Mouse (Mus musculus) limb, embryonic 14.5 days (tissue): ENCODE results near the gene Izumo3. TPM values are rescaled to one million over a fixed set of nuclear protein-coding genes. Genes with fewer than 3 reads are reported as not detected.
"Not testable (repeated sequence)": the region's sequence is repeated elsewhere in the genome, so short reads cannot be mapped to it uniquely, and the experiment has no call there.

Source experiments
- ATAC-seq: fragments of 200-750 bp; cut with Nextera tagmentation; 2 replicates; pipeline ENCODE4 v1.8.0; 2017; ENCODE audit warnings: low read depth, moderate number of reproducible peaks, moderate TSS enrichment; ENCODE audit not compliant: low FRiP score
- DNase-seq: peaks from one replicate; pipeline ENCODE4 v3.0.0-alpha.2; 2015; ENCODE audit warnings: low spot score
- H3K27ac ChIP-seq: fragments of 300-500 bp; sonication (generic); replicated peaks from 2 replicates; pipeline ENCODE4 v1.5.1; 2014; ENCODE audit warnings: low read depth, mild to moderate bottlenecking, low read length, moderate library complexity, mixed read lengths
- H3K27me3 ChIP-seq: fragments of 300-500 bp; sonication (generic); 2 replicates; pipeline ENCODE4 v1.6.1; 2014; ENCODE audit warnings: low read length, mixed read lengths; ENCODE audit not compliant: control insufficient read depth, insufficient read depth
- H3K36me3 ChIP-seq: fragments of 300-500 bp; sonication (generic); 2 replicates; pipeline ENCODE4 v1.6.1; 2014; ENCODE audit warnings: mild to moderate bottlenecking, low read length, moderate library complexity, mixed read lengths; ENCODE audit not compliant: control insufficient read depth, insufficient read depth
- H3K4me1 ChIP-seq: fragments of 300-500 bp; sonication (generic); 2 replicates; pipeline ENCODE4 v1.6.1; 2014; ENCODE audit warnings: antibody characterized with exemption, low read length, mixed read lengths; ENCODE audit not compliant: control insufficient read depth, insufficient read depth
- H3K4me2 ChIP-seq: fragments of 300-500 bp; sonication (generic); replicated peaks from 2 replicates; pipeline ENCODE4 v1.6.1; 2014; ENCODE audit warnings: low read depth, mild to moderate bottlenecking, low read length, moderate library complexity; ENCODE audit not compliant: severe bottlenecking
- H3K4me3 ChIP-seq: fragments of 300-500 bp; sonication (generic); replicated peaks from 2 replicates; pipeline ENCODE4 v1.5.1; 2014; ENCODE audit warnings: low read length
- H3K9ac ChIP-seq: fragments of 300-500 bp; sonication (generic); 2 replicates; pipeline ENCODE4 v1.6.1; 2014; ENCODE audit warnings: mild to moderate bottlenecking, low read depth, low read length, moderate library complexity; ENCODE audit not compliant: severe bottlenecking
- H3K9me3 ChIP-seq: fragments of 300-500 bp; sonication (generic); 2 replicates; pipeline ENCODE4 v1.6.1; 2016; ENCODE audit warnings: low read length; ENCODE audit not compliant: control insufficient read depth
- POLR2A ChIP-seq: fragments of 200-500 bp; IDR thresholded peaks from 2 replicates; pipeline ENCODE4 v1.8.0; 2012; ENCODE audit warnings: inconsistent platforms, mild to moderate bottlenecking, moderate library complexity, borderline replicate concordance; ENCODE audit not compliant: insufficient read depth, insufficient read length; ENCODE audit errors: extremely low read depth
- WGBS: fragments of 180-500 bp; shearing (Covaris S2); extraction: QIAGEN DNeasy Blood & Tissue Kit; methylation state at CpG from one replicate; pipeline ENCODE4 v1.1.7; 2014; 5-methylcytosine and 5-hydroxymethylcytosine counted together
- polyA plus RNA-seq, 2 experiments: library from polyadenylated mRNA; depleted of rRNA in 1 of 2; stranded (reverse) in 1 of 2; unstranded in 1 of 2; fragments of >200 nt; fragmentation: Nextera tagmentation in 1 of 2; extraction: Ambion mirVana in 1 of 2; gene quantifications; 2 replicates each; pipeline versions ENCODE4 v1.2.1 to v1.2.3; 2012 to 2014

Gene Izumo3
- not detected in 2 replicates for polyA plus RNA-seq (2012; rRNA removed)
- polyA plus RNA-seq (2014; fragmentation: Nextera tagmentation; extraction: Ambion mirVana) = not detected in 2 replicates

- Histone ChIP-seq H3K9me3 (no peaks in the 10 kb centered on the region), H3K27me3 (no peaks in the 10 kb centered on the region), H3K36me3 (no peaks in the 10 kb centered on the region), H3K4me3 (no peak within 1 kb of the TSS), H3K4me2 (no peak within 1 kb of the TSS), H3K9ac (no peak within 1 kb of the TSS), H3K27ac (no peak within 1 kb of the TSS), H3K4me1 (no peaks in the 10 kb centered on the region)
- no peak for DNase-seq
- no peak for ATAC-seq
- TF ChIP-seq POLR2A = no peak
Measured at GRCm38 (mm10) chr4:92147134-92147533, at the start of gene Izumo3. Gene Izumo3, minus strand, starts transcription at chr4:92147234.

DNA sequence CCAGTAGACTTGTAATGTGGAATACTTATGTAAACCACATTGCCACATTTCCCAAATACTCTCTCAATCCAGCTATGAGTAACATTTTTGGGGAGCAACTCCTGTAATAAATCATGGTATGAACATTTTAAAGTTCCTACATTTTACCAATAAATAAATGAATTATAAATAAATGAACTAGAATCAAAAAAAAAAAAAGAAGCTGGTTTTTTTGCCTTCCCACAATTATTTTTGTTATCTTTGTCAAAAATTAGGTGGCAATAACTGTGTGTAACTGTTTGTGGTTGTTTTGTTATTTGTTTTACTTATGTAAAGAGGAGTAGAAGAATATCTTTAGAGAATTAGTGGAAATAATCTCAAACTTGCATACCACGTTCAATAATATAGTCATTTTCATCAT is 44.6 kb upstream of the Izumo3 start, which contains the start of gene Gm12666:
Gm12666 (minus strand) TSS at position 101 of the 400 bp plus-strand sequence.
- H3K9ac ChIP-seq, H3K4me2 ChIP-seq, ATAC-seq, H3K4me1 ChIP-seq, H3K9me3 ChIP-seq, DNase-seq, H3K36me3 ChIP-seq, H3K4me3 ChIP-seq, H3K27me3 ChIP-seq, H3K27ac ChIP-seq: not testable (repeated sequence)
- 83% methylated on average over 1 of the region's 1 CpGs for WGBS

DNA sequence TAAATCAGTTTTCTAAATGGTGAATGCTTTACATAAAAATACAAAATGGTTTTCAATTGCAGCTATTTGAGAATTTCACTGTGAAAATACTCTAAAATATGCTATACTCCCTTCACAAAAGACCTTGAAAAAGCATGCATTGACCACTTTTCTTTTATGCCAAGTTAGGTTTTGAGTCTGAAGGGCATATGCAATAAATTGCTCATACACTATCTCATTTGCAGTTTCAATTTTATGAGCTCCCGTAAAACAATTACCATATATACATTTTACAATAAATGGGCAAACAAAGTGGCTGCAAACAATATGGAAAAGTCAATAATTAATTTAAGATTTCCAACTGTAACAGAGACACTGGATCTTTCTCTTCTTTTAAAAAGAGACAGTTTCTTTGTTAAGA is 5.6 kb upstream of the Izumo3 start:
- no peaks in the 10 kb centered on the region for H3K36me3 ChIP-seq
- 80% methylated on average over 1 of the region's 1 CpGs for WGBS
- H3K4me2 ChIP-seq = no peak overlapping the region
- no peaks in the 10 kb centered on the region for H3K27me3 ChIP-seq
- DNase-seq (no peak), ATAC-seq (no peak)
- TF ChIP-seq POLR2A = no peak
- H3K9me3 ChIP-seq = no peaks in the 10 kb centered on the region
- no peak overlapping the region for H3K9ac ChIP-seq
- H3K27ac ChIP-seq = no peak overlapping the region
- no peaks in the 10 kb centered on the region for H3K4me1 ChIP-seq
- no peak overlapping the region for H3K4me3 ChIP-seq

GRCm38 (mm10) chr4:92111390-92111988 is 35.5 kb downstream of the Izumo3 start:
- H3K27me3 ChIP-seq = no peaks in the 10 kb centered on the region
- no peaks in the 10 kb centered on the region for H3K4me1 ChIP-seq
- no peak overlapping the region for H3K27ac ChIP-seq
- H3K9me3 ChIP-seq = no peaks in the 10 kb centered on the region
- ATAC-seq (no peak), DNase-seq (no peak)
- TF ChIP-seq POLR2A = no peak
- H3K4me2 ChIP-seq = no peak overlapping the region
- H3K9ac ChIP-seq = no peak overlapping the region
- WGBS = 42% methylated on average over 8 of the region's 8 CpGs
- no peak overlapping the region for H3K4me3 ChIP-seq
- no peaks in the 10 kb centered on the region for H3K36me3 ChIP-seq

GRCm38 (mm10) chr4:92097386-92097785 is 49.6 kb downstream of the Izumo3 start:
- TF ChIP-seq POLR2A = no peak
- ATAC-seq = no peak
- Histone ChIP-seq H3K9me3 (no peaks in the 10 kb centered on the region), H3K4me2 (no peak overlapping the region), H3K36me3 (no peaks in the 10 kb centered on the region), H3K4me3 (no peak overlapping the region), H3K4me1 (no peaks in the 10 kb centered on the region), H3K9ac (no peak overlapping the region), H3K27ac (no peak overlapping the region), H3K27me3 (no peaks in the 10 kb centered on the region)
- no peak for DNase-seq
- 91% methylated on average over 4 of the region's 4 CpGs for WGBS

- no peak for ATAC-seq
- WGBS = 52% methylated on average over 1 of the region's 1 CpGs
Measured at GRCm38 (mm10) chr4:92095951-92096350, 51.1 kb downstream of the Izumo3 start.

More at GRCm38 (mm10) chr4:92095951-92096350, 51.1 kb downstream of the Izumo3 start:
- Histone ChIP-seq H3K4me3 (no peak overlapping the region), H3K27me3 (no peaks in the 10 kb centered on the region), H3K27ac (no peak overlapping the region), H3K4me1 (no peaks in the 10 kb centered on the region), H3K4me2 (no peak overlapping the region), H3K9me3 (no peaks in the 10 kb centered on the region), H3K9ac (no peak overlapping the region), H3K36me3 (no peaks in the 10 kb centered on the region)
- TF ChIP-seq POLR2A = no peak
- peak; percentile 2 for DNase-seq

Other genes starting within 250 kb of the Izumo3 start
- not detected in 2 replicates for gene Gm12666, start 44.5 kb upstream of the Izumo3 start, polyA plus RNA-seq (2012; rRNA removed)
- not detected in 2 replicates for gene Gm12666, start 44.5 kb upstream of the Izumo3 start, polyA plus RNA-seq (2014; fragmentation: Nextera tagmentation; extraction: Ambion mirVana)